Mouse (Mus musculus) left cerebral cortex, adult 8-10 months (tissue): ENCODE data around the gene Lin7a. TPM values are rescaled to one million over a fixed set of nuclear protein-coding genes. Genes with fewer than 3 reads are reported as not detected.
"Not testable (repeated sequence)": the region's sequence is repeated elsewhere in the genome, so short reads cannot be mapped to it uniquely, and the experiment has no call there.

Experiments used
- DNase-seq, 2 experiments: peaks; one replicate each; pipeline ENCODE4 v3.0.0; 2022; ENCODE audit warnings: low spot score in 2 of 2
- total RNA-seq, 4 experiments: library from RNA; stranded (reverse); gene quantifications; 2 replicates each; pipeline ENCODE4 v1.2.4; 2022

The Lin7a gene
- total RNA-seq, 4 experiments from 2014 or later = 44.8 to 54.6 (median 50.7) TPM

- no peak for DNase-seq
Measured at GRCm38 (mm10) chr10:107237076-107237475, 34.4 kb upstream of the Lin7a start.

GRCm38 (mm10) chr10:107237736-107238135 lies 33.8 kb upstream of the Lin7a start:
- DNase-seq = no peak

- DNase-seq = no peak
Measured at GRCm38 (mm10) chr10:107238151-107238860, 33.2 kb upstream of the Lin7a start.

- no peak for DNase-seq
Measured at GRCm38 (mm10) chr10:107238861-107239435, 32.5 kb upstream of the Lin7a start.

- no peak for DNase-seq
Measured at GRCm38 (mm10) chr10:107239651-107240330, 31.7 kb upstream of the Lin7a start.

- DNase-seq = no peak
Measured at GRCm38 (mm10) chr10:107240446-107240845, 31.0 kb upstream of the Lin7a start.

GRCm38 (mm10) chr10:107240986-107241385 lies 30.5 kb upstream of the Lin7a start:
- no peak for DNase-seq

GRCm38 (mm10) chr10:107241406-107241805 lies 30.1 kb upstream of the Lin7a start:
- no peak for DNase-seq

GRCm38 (mm10) chr10:107241999-107242398 lies 29.5 kb upstream of the Lin7a start:
- not testable (repeated sequence) for DNase-seq

GRCm38 (mm10) chr10:107242696-107243400 lies 28.6 kb upstream of the Lin7a start:
- no peak for DNase-seq

- no peak for DNase-seq
Measured at GRCm38 (mm10) chr10:107244211-107244610, 27.3 kb upstream of the Lin7a start.

- no peak for DNase-seq
Measured at GRCm38 (mm10) chr10:107244691-107245530, 26.6 kb upstream of the Lin7a start.

GRCm38 (mm10) chr10:107245531-107245840 lies 26.0 kb upstream of the Lin7a start:
- DNase-seq = no peak

- no peak for DNase-seq
Measured at GRCm38 (mm10) chr10:107245961-107246460, 25.5 kb upstream of the Lin7a start.

GRCm38 (mm10) chr10:107247001-107247670 lies 24.4 kb upstream of the Lin7a start:
- DNase-seq = no peak

GRCm38 (mm10) chr10:107248481-107248880 lies 23.0 kb upstream of the Lin7a start:
- DNase-seq = no peak

GRCm38 (mm10) chr10:107249056-107249455 lies 22.4 kb upstream of the Lin7a start:
- no peak for DNase-seq

GRCm38 (mm10) chr10:107249606-107250186 lies 21.8 kb upstream of the Lin7a start:
- no peak for DNase-seq

GRCm38 (mm10) chr10:107250346-107251210 lies 20.9 kb upstream of the Lin7a start:
- no peak for DNase-seq
